Mouse (Mus musculus) frontal cortex, adult (tissue): ENCODE measurements around the gene Actr3b.

ENCODE experiments used
- ATAC-seq: cut with Nextera tagmentation; 2 replicates; pipeline ENCODE4 v1.9.2; 2017; ENCODE audit warnings: mild to moderate bottlenecking, moderate library complexity, mixed read lengths; ENCODE audit not compliant: low TSS enrichment

Actr3b gene

GRCm38 (mm10) chr5:25886708-25887107 lies 126.9 kb downstream of the Actr3b start:
- ATAC-seq, result no peak

GRCm38 (mm10) chr5:25889746-25890382 lies 130.1 kb downstream of the Actr3b start:
- ATAC-seq, result no peak

GRCm38 (mm10) chr5:25891321-25891720 lies 131.5 kb downstream of the Actr3b start:
- ATAC-seq, result no peak
